Mouse (Mus musculus): ENCODE measurements around the gene Clec2h. TPM values are rescaled to one million over a fixed set of nuclear protein-coding genes. Genes with fewer than 3 reads are reported as not detected.

Gene Clec2h
- total RNA-seq, 4 experiments from 2014 or later: not detected

Other genes starting within 250 kb of the Clec2h start
- gene Itfg2, start 237.5 kb upstream of the Clec2h start, total RNA-seq (2022): 10 to 100 TPM; 25.7 to 34.9 (median 29.0) TPM
- gene Fkbp4, start 223.7 kb upstream of the Clec2h start, total RNA-seq (2022): 100 to 1,000 TPM; 107 to 120 (median 113) TPM
- gene Pzp, start 135.7 kb upstream of the Clec2h start, total RNA-seq (2022): not detected
- gene A2ml1, start 80.8 kb upstream of the Clec2h start, total RNA-seq (2022): 10 to 100 TPM in 2 of 4 experiments, 1 to 10 TPM in 2; 6.2 to 13.6 (median 9.9) TPM
- not detected for gene Klrb1a, start 38.9 kb upstream of the Clec2h start, total RNA-seq (2022)
- gene Klrb1, start 60.7 kb downstream of the Clec2h start, total RNA-seq (2022): not detected
- under 1 TPM in 1 of 4 experiments, not detected in 3; 0.25 TPM for gene Klrb1c, start 126.8 kb downstream of the Clec2h start, total RNA-seq (2022)
- under 1 TPM in 1 of 4 experiments, not detected in 3; 0.82 TPM for gene Gm44511, start 163.9 kb downstream of the Clec2h start, total RNA-seq (2022)
- gene Klrb1b, start 163.9 kb downstream of the Clec2h start, total RNA-seq (2022): under 1 TPM in 2 of 4 experiments, not detected in 2; 0.46 to 0.70 TPM
- under 1 TPM in 1 of 4 experiments, not detected in 3; 0.17 TPM for gene Clec2i, start 225.2 kb downstream of the Clec2h start, total RNA-seq (2022)
- gene BC035044, start 228.7 kb downstream of the Clec2h start, total RNA-seq (2022): 1 to 10 TPM in 3 of 4 experiments, under 1 TPM in 1; 0.84 to 1.7 (median 1.4) TPM

Data from left cerebral cortex, adult 8-10 months (tissue).